Mouse (Mus musculus): ENCODE results near the gene Gm5244.

DNA sequence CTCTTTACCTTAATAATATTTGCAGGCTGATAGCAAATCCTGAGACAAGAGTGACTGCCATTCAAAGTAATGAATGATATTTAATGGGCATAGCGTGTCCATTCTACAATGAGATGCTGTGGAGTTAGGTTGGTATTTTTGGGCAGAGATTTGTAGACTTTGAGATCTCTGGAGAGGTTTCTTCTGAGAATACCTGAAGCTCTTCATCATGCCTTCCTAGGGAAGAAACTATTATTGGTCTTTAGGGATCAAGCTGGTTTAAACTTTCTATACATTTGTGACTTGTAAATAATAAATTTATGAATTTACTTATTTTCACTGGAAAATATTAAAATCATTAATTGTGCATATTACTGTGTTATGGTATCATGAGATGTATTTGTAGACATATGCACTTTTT is 46.9 kb downstream of the Gm5244 start, which contains the start of gene Olfr1446:
- TF ChIP-seq CTCF (conservative IDR thresholded peaks at IDR 0.05; ENCODE audit: insufficient read depth, insufficient read length, low read depth, low read length), result no peak
- TF ChIP-seq POLR2A (IDR thresholded peaks at IDR 0.05; ENCODE audit: low read depth, low read length), result no peak

Measured in kidney, adult 2 months (tissue).